Mouse (Mus musculus): ENCODE measurements at regions not wholly inside any gene's neighbourhood (a gene's known extent, or its start where the extent isn't known, plus 50 kb on each side); places are given as distances from the start of the nearest gene placed in this dataset.

DNA sequence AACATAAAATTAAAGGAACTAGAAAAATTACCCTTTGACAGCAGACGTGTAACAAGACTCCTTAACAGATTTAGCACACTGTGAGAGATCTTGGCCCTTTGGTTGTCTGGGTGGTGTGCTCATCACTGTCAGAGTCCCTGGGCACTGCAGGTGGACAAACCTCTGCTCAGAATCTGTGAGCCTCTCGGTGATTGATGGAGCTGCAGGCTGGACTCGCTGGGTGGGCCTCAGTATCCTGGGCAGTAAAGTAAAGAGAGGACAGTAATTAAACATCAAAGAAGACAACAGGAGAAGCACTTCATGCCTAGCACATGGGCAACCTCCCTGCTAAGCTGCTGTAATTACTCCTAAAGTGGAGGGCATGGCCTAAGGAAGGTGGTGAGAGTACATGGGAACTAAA lies 180.2 kb upstream of the Egflam start:
- no peak for DNase-seq (ENCODE audit: low read depth)
- TF ChIP-seq POLR2A (IDR thresholded peaks at IDR 0.05; ENCODE audit: borderline replicate concordance, extremely low read depth, insufficient read depth, insufficient read length, poor library complexity, severe bottlenecking) = no peak
- TF ChIP-seq CTCF (IDR thresholded peaks at IDR 0.05; ENCODE audit: borderline replicate concordance, extremely low read depth, insufficient read depth, insufficient read length) = no peak

DNA sequence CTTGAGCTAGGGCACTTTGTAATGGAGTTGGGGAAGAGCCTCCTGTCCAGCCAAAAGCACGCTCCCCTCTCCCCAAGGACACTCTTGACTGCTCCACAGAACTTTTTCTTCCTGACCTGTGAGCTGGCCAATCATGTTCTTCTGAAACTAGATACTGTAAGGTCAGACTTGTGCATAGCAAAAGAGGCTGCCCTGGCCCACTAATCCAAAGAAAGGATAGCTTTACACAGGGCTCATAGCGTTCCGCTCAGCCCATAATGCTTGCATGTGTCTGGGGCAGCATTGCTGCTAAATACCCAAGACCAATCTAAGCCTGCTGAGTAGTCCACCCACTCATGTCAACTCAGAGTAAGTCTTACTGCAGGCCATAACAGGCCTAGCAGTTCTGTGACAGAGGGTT lies 189.0 kb upstream of the Egflam start:
- DNase-seq (ENCODE audit: low read depth) = no peak
- TF ChIP-seq CTCF (IDR thresholded peaks at IDR 0.05; ENCODE audit: borderline replicate concordance, extremely low read depth, insufficient read depth, insufficient read length) (no peak), POLR2A (IDR thresholded peaks at IDR 0.05; ENCODE audit: borderline replicate concordance, extremely low read depth, insufficient read depth, insufficient read length, poor library complexity, severe bottlenecking) (no peak)

DNA sequence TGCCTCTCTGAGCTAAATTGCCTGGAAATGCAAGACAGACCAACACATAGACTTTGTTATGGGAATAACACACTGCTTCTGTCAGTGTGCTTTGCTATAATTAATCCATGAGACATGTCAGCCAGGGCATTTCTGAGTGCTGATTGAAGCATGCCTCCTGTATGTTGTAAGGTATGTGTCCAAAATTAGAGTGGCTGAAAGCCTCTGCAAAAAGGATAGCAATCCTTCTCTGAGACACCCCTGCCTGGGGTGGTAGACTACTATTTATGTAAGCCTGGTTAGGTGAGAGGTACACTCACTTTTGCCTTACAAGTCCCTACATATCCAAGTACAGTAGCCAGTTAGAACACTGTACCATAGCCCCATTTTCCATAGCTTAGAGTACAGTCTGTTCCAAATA lies 193.3 kb upstream of the Egflam start:
- DNase-seq (ENCODE audit: low read depth) = no peak

DNA sequence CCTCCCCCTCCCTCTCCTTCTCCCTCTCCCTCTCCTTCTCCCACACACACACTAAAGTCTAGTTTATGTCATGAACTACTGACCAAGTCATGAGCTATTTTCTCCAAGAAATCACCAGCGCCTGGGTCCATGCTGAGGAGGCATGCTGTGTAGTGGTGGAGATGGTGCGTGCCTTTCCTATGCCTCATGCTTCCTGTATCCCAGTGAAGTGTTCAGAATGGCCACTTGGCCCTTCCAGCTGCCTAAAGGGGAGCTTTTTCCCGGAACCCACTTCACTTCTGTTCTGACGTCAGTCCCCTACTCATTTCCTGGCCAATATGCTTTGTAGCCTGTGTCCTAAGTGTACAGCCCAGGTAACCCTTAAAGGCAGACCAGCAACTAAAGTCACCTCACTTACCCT lies 199.1 kb upstream of the Egflam start:
- no peak for DNase-seq (ENCODE audit: low read depth)
- no peak for TF ChIP-seq POLR2A (IDR thresholded peaks at IDR 0.05; ENCODE audit: borderline replicate concordance, extremely low read depth, insufficient read depth, insufficient read length, poor library complexity, severe bottlenecking)
- no peak for TF ChIP-seq CTCF (IDR thresholded peaks at IDR 0.05; ENCODE audit: borderline replicate concordance, extremely low read depth, insufficient read depth, insufficient read length)

More for the DNA sequence above, 193.3 kb upstream of the Egflam start:
- TF ChIP-seq CTCF (IDR thresholded peaks at IDR 0.05; ENCODE audit: borderline replicate concordance, extremely low read depth, insufficient read depth, insufficient read length) (no peak), POLR2A (IDR thresholded peaks at IDR 0.05; ENCODE audit: borderline replicate concordance, extremely low read depth, insufficient read depth, insufficient read length, poor library complexity, severe bottlenecking) (no peak)

DNA sequence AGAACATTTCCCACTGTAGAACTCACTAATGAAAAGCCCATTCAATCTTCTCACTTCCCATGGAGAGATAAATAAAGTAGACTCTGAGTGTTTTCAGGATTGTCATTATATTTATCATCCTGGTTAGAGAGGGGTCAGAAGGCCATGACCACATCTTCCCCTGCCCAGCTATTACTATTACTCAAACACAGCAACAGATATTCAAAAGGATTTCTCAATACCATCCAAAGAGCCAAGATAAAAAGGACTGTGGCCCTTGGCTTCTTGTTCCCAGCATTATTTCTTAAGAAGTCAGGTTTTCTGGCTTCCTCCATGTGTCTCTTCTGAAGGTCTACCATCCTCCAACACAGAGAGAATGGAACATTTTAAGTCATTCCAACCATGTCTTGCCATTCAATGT lies 199.6 kb upstream of the Egflam start:
- no peak for DNase-seq (ENCODE audit: low read depth)

DNA sequence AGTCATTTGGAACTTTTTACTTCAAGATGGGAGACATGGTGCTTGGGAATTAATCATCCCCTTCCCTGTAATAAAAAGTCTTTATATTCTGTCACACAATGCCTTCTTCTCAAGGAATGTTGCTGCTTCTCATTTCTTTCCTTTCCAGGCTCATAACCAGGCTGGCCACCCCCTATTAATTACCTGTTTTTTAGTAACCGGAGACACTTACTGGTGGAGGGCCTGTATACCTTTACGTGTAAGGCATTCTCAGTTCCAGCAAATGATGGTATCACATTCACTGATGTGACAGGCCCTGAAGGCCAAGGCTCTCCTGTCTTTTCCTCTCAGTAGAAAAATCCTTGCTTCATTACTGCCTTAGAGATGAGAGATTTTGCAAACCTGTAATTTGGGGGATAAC lies 203.3 kb upstream of the Egflam start:
- TF ChIP-seq CTCF (IDR thresholded peaks at IDR 0.05; ENCODE audit: borderline replicate concordance, extremely low read depth, insufficient read depth, insufficient read length) = no peak
- no peak for TF ChIP-seq POLR2A (IDR thresholded peaks at IDR 0.05; ENCODE audit: borderline replicate concordance, extremely low read depth, insufficient read depth, insufficient read length, poor library complexity, severe bottlenecking)
- no peak for DNase-seq (ENCODE audit: low read depth)

More for the DNA sequence above, 199.6 kb upstream of the Egflam start:
- TF ChIP-seq POLR2A (IDR thresholded peaks at IDR 0.05; ENCODE audit: borderline replicate concordance, extremely low read depth, insufficient read depth, insufficient read length, poor library complexity, severe bottlenecking) (no peak), CTCF (IDR thresholded peaks at IDR 0.05; ENCODE audit: borderline replicate concordance, extremely low read depth, insufficient read depth, insufficient read length) (no peak)

DNA sequence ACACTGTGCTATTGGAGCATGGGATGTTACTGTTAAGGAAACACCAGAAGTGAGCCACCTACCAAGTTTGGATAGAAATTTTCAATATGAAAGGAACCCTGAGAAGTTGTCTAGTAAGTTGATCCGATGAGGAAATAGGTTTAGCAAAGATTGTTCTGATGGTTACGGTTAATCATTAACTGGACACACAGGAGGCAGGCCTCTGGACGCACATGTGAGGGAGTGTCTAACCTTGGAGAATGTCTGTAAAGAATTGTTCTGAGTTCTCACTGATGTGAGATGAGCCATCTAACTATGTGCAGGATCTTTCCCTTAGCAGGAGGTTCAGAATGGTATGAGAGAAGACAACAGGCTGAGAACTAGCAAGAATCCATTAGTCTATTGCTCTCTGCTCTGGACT lies 205.8 kb upstream of the Gdnf start:
- no peak for DNase-seq (ENCODE audit: low read depth)
- no peak for TF ChIP-seq POLR2A (IDR thresholded peaks at IDR 0.05; ENCODE audit: borderline replicate concordance, extremely low read depth, insufficient read depth, insufficient read length, poor library complexity, severe bottlenecking)

DNA sequence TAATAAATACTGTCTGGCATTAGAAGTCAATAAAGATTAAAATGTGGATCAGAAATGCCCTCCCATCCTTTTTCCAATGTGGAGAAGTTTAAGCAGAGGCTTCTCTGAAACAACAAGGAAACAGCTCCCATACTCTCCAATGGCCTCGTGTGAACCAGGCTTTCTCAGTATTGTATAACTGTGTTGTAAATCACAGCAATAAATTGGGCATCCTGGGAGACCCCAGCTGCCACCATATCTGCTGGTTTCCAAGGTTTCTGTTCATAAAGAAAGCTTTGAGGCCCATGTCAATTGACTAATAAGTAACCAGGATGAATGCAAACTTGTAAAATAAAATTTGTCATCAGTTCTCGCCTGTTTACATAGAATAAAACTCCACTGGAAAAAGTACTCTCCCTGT lies 192.7 kb upstream of the Gdnf start:
- TF ChIP-seq POLR2A (IDR thresholded peaks at IDR 0.05; ENCODE audit: borderline replicate concordance, extremely low read depth, insufficient read depth, insufficient read length, poor library complexity, severe bottlenecking) (no peak), CTCF (IDR thresholded peaks at IDR 0.05; ENCODE audit: borderline replicate concordance, extremely low read depth, insufficient read depth, insufficient read length) (no peak)
- no peak for DNase-seq (ENCODE audit: low read depth)

DNA sequence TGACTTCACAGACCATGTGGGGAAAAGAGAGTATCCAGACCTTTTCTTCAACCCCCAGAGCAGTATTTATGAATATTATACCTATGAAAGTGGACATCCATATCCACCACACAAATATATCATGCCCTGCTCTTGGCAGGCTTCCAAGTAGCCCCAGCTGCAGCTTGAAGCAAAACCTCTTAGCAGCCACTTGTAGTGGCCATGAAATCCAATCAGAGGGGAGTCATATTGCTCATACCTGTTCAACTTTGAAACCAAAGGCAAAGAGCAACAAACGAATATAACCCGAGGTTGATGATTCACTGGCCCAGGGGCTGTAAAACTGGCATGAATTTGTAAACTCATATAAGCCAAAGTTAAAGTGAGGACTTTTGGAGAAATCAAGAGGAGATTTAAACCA lies 187.6 kb upstream of the Gdnf start:
- TF ChIP-seq CTCF (IDR thresholded peaks at IDR 0.05; ENCODE audit: borderline replicate concordance, extremely low read depth, insufficient read depth, insufficient read length) (no peak), POLR2A (IDR thresholded peaks at IDR 0.05; ENCODE audit: borderline replicate concordance, extremely low read depth, insufficient read depth, insufficient read length, poor library complexity, severe bottlenecking) (no peak)
- DNase-seq (ENCODE audit: low read depth) = no peak

DNA sequence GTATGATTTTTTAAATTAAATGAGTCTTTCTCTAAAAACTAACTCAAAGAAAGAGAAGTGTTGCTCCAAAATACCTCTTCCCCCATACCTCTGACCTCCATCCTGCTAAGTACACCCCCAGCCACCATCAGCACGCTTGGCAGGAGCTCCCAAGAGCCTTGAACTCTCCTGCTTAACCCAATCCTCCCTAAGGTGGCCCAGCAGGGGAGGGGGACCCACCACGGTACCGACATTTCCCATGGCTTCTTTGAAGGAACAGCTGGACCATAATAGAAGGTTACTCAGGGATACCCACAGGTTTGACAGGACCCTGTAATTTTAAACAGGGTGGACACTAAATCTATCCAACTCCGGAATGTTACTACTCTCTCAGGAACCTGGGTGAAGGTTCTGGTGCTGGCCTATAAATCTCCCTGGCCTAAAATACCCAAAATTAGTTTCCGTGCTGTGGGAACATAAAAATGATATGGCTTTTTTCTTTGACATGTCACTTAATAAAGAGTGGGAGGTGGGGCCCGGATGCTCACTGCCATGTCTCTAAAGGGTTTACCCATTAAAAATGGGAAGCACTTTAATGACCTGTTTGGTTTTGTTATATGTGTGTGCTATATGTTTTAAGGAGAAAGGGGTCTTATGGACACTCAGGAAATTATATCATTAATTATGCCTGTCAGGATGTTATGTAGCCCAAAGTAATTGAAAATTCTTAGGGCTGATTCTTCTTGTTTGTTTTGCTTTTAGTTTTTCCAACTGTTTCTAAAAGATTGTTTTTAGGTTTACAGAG lies 185.8 kb upstream of the Gdnf start:
- no peak for DNase-seq (ENCODE audit: low read depth)
- TF ChIP-seq POLR2A (IDR thresholded peaks at IDR 0.05; ENCODE audit: borderline replicate concordance, extremely low read depth, insufficient read depth, insufficient read length, poor library complexity, severe bottlenecking) (no peak), CTCF (IDR thresholded peaks at IDR 0.05; ENCODE audit: borderline replicate concordance, extremely low read depth, insufficient read depth, insufficient read length) (no peak)

DNA sequence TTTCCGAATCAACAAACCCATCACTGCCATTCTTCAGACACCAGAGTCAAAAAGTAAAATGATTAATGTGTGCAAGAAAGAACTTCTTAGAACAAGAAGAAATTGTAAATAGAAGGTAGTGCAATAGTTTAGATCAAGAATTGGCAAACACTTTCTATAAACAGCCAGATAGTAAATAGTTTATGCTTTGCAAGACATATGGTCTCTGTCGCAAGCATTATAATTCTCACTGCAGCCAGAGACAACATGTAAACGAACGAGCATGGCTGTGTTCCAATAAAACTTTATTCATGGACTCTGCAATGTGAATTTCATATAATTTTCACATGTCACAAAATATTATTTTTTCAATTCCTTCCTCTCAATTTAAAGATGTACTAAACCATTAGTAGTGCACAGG lies 180.8 kb upstream of the Gdnf start:
- TF ChIP-seq CTCF (IDR thresholded peaks at IDR 0.05; ENCODE audit: borderline replicate concordance, extremely low read depth, insufficient read depth, insufficient read length) (no peak), POLR2A (IDR thresholded peaks at IDR 0.05; ENCODE audit: borderline replicate concordance, extremely low read depth, insufficient read depth, insufficient read length, poor library complexity, severe bottlenecking) (no peak)
- DNase-seq (ENCODE audit: low read depth) = no peak

DNA sequence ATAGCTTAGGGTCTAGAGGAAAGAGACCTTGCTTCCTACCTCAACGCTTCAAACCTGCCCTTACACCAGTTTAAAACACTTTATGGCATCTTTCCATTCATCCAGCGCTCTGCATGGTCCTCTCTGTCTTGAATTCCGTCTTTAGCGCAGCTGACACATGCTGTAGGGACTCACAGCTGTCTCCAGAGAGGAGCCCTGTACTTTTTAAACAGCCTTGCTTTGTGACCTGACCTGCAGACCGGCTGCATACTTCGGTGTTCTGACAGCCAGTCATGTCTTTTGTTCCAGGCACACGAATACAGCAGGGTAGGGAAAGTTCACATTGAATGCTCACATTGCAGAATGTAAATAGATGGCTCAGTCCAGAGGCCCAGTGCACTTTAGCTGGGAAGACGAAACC lies 175.4 kb upstream of the Gdnf start:
- DNase-seq (ENCODE audit: low read depth) = no peak
- no peak for TF ChIP-seq CTCF (IDR thresholded peaks at IDR 0.05; ENCODE audit: borderline replicate concordance, extremely low read depth, insufficient read depth, insufficient read length)
- no peak for TF ChIP-seq POLR2A (IDR thresholded peaks at IDR 0.05; ENCODE audit: borderline replicate concordance, extremely low read depth, insufficient read depth, insufficient read length, poor library complexity, severe bottlenecking)

All from brain, embryonic 14.5 days (tissue).